Mouse (Mus musculus) midbrain, embryonic 12.5 days (tissue): ENCODE results near the gene Fam118a. TPM values are rescaled to one million over a fixed set of nuclear protein-coding genes. Genes with fewer than 3 reads are reported as not detected.
"Not testable (repeated sequence)": the region's sequence is repeated elsewhere in the genome, so short reads cannot be mapped to it uniquely, and the experiment has no call there.

Experiments used
- ATAC-seq: fragments of 200-750 bp; cut with Nextera tagmentation; 2 replicates; pipeline ENCODE4 v1.8.0; 2017; ENCODE audit warnings: low read depth, moderate TSS enrichment, moderate library complexity; ENCODE audit not compliant: low FRiP score
- H3K27ac ChIP-seq: fragments of 300-500 bp; sonication (generic); replicated peaks from 2 replicates; pipeline ENCODE4 v1.5.1; 2016; ENCODE audit warnings: mild to moderate bottlenecking
- H3K27me3 ChIP-seq: fragments of 300-500 bp; sonication (generic); 2 replicates; pipeline ENCODE4 v1.6.1; 2016; ENCODE audit warnings: mild to moderate bottlenecking
- H3K36me3 ChIP-seq: fragments of 300-500 bp; sonication (generic); 2 replicates; pipeline ENCODE4 v1.6.1; 2016
- H3K4me1 ChIP-seq: fragments of 300-500 bp; sonication (generic); 2 replicates; pipeline ENCODE4 v1.6.1; 2016
- H3K4me2 ChIP-seq: fragments of 300-500 bp; sonication (generic); replicated peaks from 2 replicates; pipeline ENCODE4 v1.6.1; 2016; ENCODE audit warnings: mild to moderate bottlenecking, moderate library complexity
- H3K4me3 ChIP-seq: fragments of 300-500 bp; sonication (generic); 2 replicates; pipeline ENCODE4 v1.5.1; 2016; ENCODE audit warnings: mild to moderate bottlenecking
- H3K9ac ChIP-seq: fragments of 300-500 bp; sonication (generic); replicated peaks from 2 replicates; pipeline ENCODE4 v1.6.1; 2016; ENCODE audit warnings: mild to moderate bottlenecking, moderate library complexity
- H3K9me3 ChIP-seq: fragments of 300-500 bp; sonication (generic); 2 replicates; pipeline ENCODE4 v1.6.1; 2016; ENCODE audit warnings: mild to moderate bottlenecking
- WGBS: fragments of 180-500 bp; shearing (Covaris S2); methylation state at CpG from one replicate; pipeline ENCODE4 v1.1.7; 2016; 5-methylcytosine and 5-hydroxymethylcytosine counted together
- polyA plus RNA-seq: library from polyadenylated mRNA; unstranded; fragments of >200 nt; fragmentation: Nextera tagmentation; extraction: Ambion mirVana; gene quantifications from 2 replicates; pipeline ENCODE4 v1.2.1, GENCODE M21; 2016

Fam118a gene
- polyA plus RNA-seq, 1 experiment from 2014 or later, result 31.6 TPM

DNA sequence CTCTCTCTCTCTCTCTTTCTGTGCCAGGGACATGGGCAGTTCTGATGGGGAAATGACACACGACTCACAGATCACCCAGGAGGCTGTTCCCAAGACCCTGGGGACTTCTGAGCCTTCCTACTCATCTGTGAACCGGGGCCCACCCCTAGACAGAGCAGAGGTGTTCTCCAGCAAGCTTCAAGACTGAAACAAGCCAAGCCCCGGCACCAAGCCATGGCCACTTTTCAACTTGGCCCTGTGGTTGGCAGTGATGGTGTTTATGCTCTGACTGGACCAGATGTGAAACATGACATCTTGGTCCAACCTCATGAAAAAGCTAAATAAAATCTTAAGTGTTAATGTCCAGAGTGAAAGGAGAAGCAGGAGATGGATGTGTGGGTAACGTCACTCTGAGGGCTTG, 6.5 kb upstream of the Fam118a start:
- no peak overlapping the region for H3K4me3 ChIP-seq
- WGBS, result 75% methylated on average over 4 of the region's 4 CpGs
- no peak overlapping the region for H3K4me2 ChIP-seq
- peaks cover 11% of the 10 kb centered on the region for H3K27me3 ChIP-seq
- no peaks in the 10 kb centered on the region for H3K9me3 ChIP-seq
- H3K4me1 ChIP-seq, result peaks cover 5% of the 10 kb centered on the region; the same call in 1 of the 2 replicates
- no peaks in the 10 kb centered on the region for H3K36me3 ChIP-seq
- no peak for ATAC-seq
- no peak overlapping the region for H3K27ac ChIP-seq
- H3K9ac ChIP-seq, result no peak overlapping the region

DNA sequence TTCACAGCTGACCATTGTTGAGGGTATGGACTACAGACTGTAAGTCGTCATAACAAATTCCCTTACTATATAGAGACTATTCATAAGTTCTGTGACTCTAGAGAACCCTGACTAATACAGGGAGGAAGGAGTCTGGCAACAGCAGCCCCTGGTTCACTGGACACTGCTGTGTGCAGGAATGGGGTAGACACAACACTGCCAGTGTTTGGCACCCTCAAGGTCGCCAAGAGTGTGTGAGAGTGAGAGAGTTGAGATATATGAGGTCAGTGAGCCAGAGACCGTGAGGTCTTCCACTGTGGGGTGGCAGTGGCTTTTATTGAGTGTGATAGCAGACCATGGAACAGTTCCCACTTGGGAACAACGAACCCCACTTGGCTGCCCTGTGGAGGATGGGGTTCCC, 2.6 kb upstream of the Fam118a start:
- no peaks in the 10 kb centered on the region for H3K27me3 ChIP-seq
- H3K9me3 ChIP-seq, result no peaks in the 10 kb centered on the region
- H3K36me3 ChIP-seq, result no peaks in the 10 kb centered on the region
- H3K27ac ChIP-seq, result no peak overlapping the region
- H3K4me3 ChIP-seq, result no peak overlapping the region
- no peak for ATAC-seq
- no peak overlapping the region for H3K9ac ChIP-seq
- WGBS, result 81% methylated on average over 4 of the region's 4 CpGs
- H3K4me2 ChIP-seq, result no peak overlapping the region
- H3K4me1 ChIP-seq, result no peaks in the 10 kb centered on the region

DNA sequence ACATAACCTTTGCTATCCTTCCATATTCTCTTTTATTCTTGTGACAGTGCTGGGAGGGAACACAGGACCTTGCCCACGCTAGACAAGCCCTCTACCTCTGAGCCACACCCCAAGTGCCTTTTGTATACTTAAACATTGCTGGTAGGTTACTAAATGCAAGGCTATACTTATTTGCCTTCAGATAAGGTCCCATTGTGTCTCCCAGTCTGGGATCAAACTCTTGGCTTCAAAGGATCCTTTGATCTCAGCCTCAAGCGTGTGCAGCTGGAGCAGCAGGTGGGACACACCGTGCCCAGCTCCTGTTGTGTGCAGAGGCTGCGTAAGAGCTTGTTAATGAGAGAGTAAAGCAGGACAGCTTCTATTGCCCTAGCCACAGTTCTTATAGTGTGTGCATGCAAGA, 1.0 kb upstream of the Fam118a start:
- Histone ChIP-seq H3K27me3 (peaks cover 8% of the 10 kb centered on the region; the same call in 1 of the 2 replicates), H3K27ac (no peak overlapping the region)
- 33% methylated on average over 4 of the region's 4 CpGs for WGBS

DNA sequence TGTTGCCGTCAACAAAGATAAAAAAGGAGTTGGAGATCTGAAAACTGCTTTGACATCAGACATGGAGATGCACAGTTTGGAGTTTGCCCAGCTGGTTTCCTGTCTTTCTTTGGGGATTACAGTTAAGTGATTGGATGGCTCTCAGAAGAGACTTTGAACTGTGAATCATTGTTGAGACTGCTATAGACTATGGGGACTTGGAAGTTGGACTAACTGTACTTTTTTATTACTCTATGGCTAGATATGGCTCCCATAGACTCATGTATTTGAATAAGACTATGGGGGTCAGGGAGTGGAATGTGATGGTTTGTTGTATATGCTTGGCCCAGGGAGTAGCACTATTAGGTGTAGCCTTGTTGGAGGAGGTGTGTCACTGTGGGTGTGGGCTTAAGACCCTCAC, 1.9 kb downstream of the Fam118a start:
- not testable (repeated sequence) for H3K4me3 ChIP-seq, H3K9ac ChIP-seq, H3K4me2 ChIP-seq, H3K4me1 ChIP-seq, ATAC-seq, H3K27ac ChIP-seq, H3K36me3 ChIP-seq, H3K9me3 ChIP-seq
- 77% methylated on average over 1 of the region's 1 CpGs for WGBS
- peaks cover 26% of the 10 kb centered on the region for H3K27me3 ChIP-seq

More for the DNA sequence above, 1.0 kb upstream of the Fam118a start:
- Histone ChIP-seq H3K9me3 (no peaks in the 10 kb centered on the region), H3K4me2 (no peak overlapping the region), H3K36me3 (no peaks in the 10 kb centered on the region), H3K4me3 (no peak overlapping the region), H3K9ac (no peak overlapping the region), H3K4me1 (no peaks in the 10 kb centered on the region)
- no peak for ATAC-seq

- no peaks in the 10 kb centered on the region for H3K36me3 ChIP-seq
- H3K9ac ChIP-seq, result no peak overlapping the region
- peaks cover 34% of the 10 kb centered on the region for H3K27me3 ChIP-seq
- H3K9me3 ChIP-seq, result no peaks in the 10 kb centered on the region
- 92% methylated on average over 3 of the region's 3 CpGs for WGBS
- no peak overlapping the region for H3K27ac ChIP-seq
- H3K4me2 ChIP-seq, result no peak overlapping the region
- peaks cover 4% of the 10 kb centered on the region for H3K4me1 ChIP-seq
- no peak for ATAC-seq
- no peak overlapping the region for H3K4me3 ChIP-seq
Measured at GRCm38 (mm10) chr15:85031866-85032265, 3.1 kb downstream of the Fam118a start.

DNA sequence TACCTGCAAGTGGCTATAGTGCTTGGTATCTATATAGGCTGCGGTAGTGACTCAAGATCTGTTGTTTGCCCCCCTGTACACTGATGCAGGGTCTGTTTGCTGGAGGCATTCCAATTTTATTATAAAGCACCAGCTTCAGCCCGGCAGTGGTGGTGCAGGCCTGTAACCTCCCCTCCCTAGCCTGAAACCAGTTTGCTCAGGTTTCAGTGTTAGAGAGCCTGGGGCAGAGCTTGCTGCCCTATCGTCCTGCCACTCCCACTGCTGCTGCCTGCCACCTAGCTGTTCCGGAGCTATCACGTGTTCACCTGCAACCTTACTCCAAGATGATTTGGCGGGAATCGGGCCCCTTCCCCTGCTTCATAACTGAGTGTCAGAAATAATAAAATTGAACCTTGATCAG, 5.2 kb downstream of the Fam118a start:
- WGBS, result 56% methylated on average over 7 of the region's 7 CpGs
- not testable (repeated sequence) for H3K4me3 ChIP-seq, H3K9ac ChIP-seq, H3K27ac ChIP-seq, H3K36me3 ChIP-seq, H3K9me3 ChIP-seq, ATAC-seq, H3K4me2 ChIP-seq
- peaks cover 12% of the 10 kb centered on the region for H3K4me1 ChIP-seq
- peaks cover 34% of the 10 kb centered on the region for H3K27me3 ChIP-seq

DNA sequence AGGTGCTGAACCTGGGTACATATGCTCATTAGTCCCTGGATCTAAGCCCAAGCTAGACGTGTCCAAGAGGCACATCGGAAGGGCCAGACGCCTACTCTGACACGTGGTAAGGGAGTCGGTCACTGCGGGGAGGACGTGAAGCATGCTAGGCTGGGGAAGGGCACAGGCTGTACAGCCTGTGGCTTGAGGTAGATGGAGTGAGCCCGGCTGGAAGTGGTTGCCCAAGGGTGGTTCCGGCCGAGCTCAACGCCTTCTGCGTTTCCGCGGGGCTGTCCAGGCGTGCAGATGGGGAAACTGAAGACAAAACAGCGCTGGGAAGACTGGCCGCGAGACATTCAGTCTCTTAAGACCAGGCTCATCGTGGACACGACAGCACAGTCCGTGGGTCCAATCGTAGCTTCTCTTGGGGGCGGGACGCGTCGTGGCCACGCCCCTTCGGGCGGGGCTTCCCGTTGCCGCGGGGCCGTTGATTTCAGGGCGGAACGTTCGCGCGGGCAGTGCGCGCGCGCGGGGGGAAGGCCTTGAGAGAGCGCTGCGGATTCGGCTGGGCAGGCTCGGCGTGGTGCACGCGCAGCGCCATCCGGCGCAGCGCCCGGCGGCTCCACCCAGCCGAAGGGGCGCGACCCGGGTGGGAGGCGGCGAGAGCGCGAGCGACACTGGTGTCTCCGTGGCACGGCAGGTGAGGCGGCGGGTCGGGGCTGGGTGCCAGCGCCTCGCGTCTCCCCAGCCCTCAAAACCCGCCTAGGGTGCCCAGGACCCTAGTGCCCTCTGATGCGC, 8.0 kb downstream of the Fam118a start:
- Histone ChIP-seq H3K27ac (peak overlapping the region; percentile 30; the same call in 1 of the 2 replicates), H3K9ac (peak overlapping the region; percentile 68), H3K4me2 (peak overlapping the region; percentile 85), H3K36me3 (no peaks in the 10 kb centered on the region), H3K9me3 (no peaks in the 10 kb centered on the region), H3K27me3 (peaks cover 33% of the 10 kb centered on the region), H3K4me3 (peak overlapping the region; percentile 79), H3K4me1 (peaks cover 18% of the 10 kb centered on the region)
- ATAC-seq, result peak; percentile 96
- under 1% methylated on average over 75 of the region's 75 CpGs for WGBS

DNA sequence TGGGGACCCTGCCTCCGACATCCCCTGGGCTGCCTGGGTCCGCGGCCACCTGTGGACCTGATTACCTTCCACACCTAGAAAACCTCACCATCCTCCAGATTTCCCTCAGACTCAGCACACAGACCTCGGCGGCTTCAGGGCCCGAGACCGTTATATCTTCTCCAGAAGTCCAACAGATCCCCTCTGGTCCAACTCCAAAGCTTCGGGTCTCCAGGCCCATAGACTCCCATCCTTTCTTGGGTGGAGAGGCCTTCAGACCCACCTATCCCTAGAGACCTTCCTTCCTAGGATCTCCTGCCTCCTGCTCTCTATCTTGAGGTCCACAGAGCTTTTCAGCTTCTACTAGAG, 8.6 kb downstream of the Fam118a start:
- Histone ChIP-seq H3K9ac (peak overlapping the region; percentile 68), H3K4me2 (peak overlapping the region; percentile 85), H3K4me3 (peak overlapping the region; percentile 79), H3K27me3 (peaks cover 27% of the 10 kb centered on the region), H3K36me3 (no peaks in the 10 kb centered on the region), H3K9me3 (no peaks in the 10 kb centered on the region), H3K27ac (peak overlapping the region; percentile 30; the same call in 1 of the 2 replicates), H3K4me1 (peaks cover 23% of the 10 kb centered on the region)
- ATAC-seq, result no peak
- 4% methylated on average over 8 of the region's 8 CpGs for WGBS

DNA sequence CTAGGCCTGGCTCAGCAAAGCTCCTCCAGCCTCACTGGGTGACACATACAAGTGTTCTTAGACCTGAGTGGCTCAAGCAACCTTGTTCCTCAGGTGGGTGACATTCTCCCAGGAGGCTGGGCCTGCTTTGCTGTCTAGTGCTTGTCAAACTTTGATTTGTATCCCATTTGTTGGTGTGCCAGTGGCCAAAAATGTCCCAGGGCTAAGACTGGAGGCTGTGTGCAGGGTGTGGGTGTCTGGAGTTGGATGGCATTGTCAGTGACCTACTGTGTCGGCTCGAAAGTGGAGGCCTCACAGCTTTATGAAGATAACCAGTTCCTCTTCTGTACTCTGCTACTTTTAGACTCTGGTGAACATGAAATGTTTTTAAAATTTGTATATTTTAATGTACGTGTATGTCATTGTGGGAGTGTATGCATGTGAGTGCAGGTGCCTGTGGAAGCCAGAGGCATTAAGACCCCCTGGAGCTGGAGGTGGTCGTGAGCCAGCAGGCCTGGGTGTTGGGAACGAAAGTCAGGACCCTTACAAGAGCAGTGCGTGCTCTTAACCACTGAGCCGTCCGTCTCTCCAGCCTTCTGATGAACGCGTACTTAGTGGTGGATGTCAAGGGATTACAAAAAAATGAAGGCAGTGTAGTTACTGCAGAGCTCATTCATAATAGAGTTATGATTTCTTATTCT, 12.9 kb downstream of the Fam118a start:
- 77% methylated on average over 10 of the region's 10 CpGs for WGBS
- no peak overlapping the region for H3K9ac ChIP-seq
- peak overlapping the region; percentile 74 for H3K27ac ChIP-seq
- no peak overlapping the region for H3K4me2 ChIP-seq
- no peaks in the 10 kb centered on the region for H3K9me3 ChIP-seq
- H3K4me1 ChIP-seq, result peaks cover 33% of the 10 kb centered on the region
- peaks cover 15% of the 10 kb centered on the region; the same call in 1 of the 2 replicates for H3K36me3 ChIP-seq
- no peak for ATAC-seq
- no peak overlapping the region for H3K4me3 ChIP-seq
- no peaks in the 10 kb centered on the region for H3K27me3 ChIP-seq

DNA sequence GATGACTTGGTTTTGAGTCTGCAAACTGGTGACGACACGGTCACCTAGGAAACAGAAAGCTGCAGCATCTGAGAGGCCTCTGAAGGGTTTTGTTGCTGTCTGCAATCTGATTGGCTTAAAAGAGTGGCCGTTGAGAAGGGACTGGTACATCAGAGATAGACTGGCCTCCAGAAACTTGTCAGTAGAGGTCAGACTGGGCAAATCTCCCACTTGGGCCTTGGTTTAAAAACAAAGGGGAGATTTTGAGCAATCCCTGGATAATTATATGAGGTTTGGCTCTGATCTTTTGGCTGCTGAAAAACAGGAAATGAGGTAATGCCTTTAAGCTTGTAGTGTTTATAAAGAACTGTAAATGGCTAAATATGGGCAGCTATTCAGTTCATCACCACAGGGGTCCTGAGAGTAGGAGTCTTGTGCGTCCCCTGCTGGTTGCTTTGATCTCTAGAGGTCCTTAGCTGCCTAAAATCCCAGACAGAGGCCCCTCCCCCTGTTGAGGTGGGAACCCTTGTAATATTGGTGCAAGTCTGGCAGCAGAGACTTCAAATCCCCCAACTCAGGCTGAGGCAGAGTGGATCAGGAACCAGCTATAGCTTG, 13.7 kb downstream of the Fam118a start:
- peak overlapping the region; percentile 14; the same call in 1 of the 2 replicates for H3K4me2 ChIP-seq
- peak; percentile 77 for ATAC-seq
- H3K4me3 ChIP-seq, result no peak overlapping the region
- no peaks in the 10 kb centered on the region for H3K9me3 ChIP-seq
- 4% methylated on average over 4 of the region's 4 CpGs for WGBS
- peaks cover 19% of the 10 kb centered on the region; the same call in 1 of the 2 replicates for H3K36me3 ChIP-seq
- peaks cover 30% of the 10 kb centered on the region for H3K4me1 ChIP-seq
- no peaks in the 10 kb centered on the region for H3K27me3 ChIP-seq
- peak overlapping the region; percentile 32; the same call in 1 of the 2 replicates for H3K9ac ChIP-seq
- H3K27ac ChIP-seq, result peak overlapping the region; percentile 74

DNA sequence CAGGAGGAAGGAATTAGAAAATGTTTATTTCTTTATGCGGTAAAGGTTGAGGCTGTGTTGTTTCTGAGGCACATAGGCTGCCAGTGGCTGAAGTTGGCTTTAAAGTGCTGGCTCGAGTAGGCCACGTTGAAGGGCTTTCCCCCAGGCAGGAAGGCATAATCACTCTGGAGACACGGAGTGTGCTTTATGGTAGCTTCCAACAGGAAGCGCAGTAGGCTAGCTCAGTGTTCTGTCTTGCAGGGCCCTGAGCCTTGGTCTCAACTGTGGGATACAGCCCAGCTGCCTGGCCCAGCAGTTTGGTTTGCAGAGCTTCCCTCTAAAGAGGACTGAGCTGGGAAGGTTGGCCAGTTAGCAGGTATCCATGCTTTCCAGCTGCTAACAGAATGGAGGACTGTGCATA, 14.4 kb downstream of the Fam118a start:
- no peak overlapping the region for H3K4me3 ChIP-seq
- H3K9me3 ChIP-seq, result no peaks in the 10 kb centered on the region
- peak overlapping the region; percentile 74 for H3K27ac ChIP-seq
- 52% methylated on average over 5 of the region's 5 CpGs for WGBS
- H3K9ac ChIP-seq, result no peak overlapping the region
- ATAC-seq, result no peak
- 0 out of 2 replicates have a peak overlapping the region, but pooled peaks have one; percentile 14 for H3K4me2 ChIP-seq
- H3K36me3 ChIP-seq, result peaks cover 25% of the 10 kb centered on the region; the same call in 1 of the 2 replicates
- peaks cover 25% of the 10 kb centered on the region for H3K4me1 ChIP-seq
- H3K27me3 ChIP-seq, result no peaks in the 10 kb centered on the region

DNA sequence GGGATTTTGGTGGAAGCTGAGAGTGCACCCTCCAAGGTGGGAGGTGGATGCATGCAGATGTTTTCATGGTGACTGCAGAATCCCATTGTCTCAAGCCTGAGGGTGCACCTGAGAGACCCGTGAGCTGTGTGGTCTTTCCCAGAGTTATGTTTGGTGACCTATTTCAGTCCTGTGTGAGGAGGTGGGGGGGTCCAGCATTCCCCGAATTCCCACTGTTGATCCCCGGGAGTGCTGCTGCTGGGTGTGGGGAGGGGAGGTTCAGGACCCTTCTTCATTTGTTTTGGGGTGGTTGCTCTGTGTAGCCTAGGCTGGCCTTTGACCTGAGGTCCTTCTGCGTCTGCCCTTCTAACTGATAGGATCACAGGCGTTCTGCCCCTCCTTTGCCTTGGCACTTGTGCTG, 15.0 kb downstream of the Fam118a start:
- Histone ChIP-seq H3K4me3 (no peak overlapping the region), H3K9me3 (no peaks in the 10 kb centered on the region), H3K9ac (no peak overlapping the region), H3K4me2 (no peak overlapping the region), H3K4me1 (peaks cover 25% of the 10 kb centered on the region), H3K27ac (no peak overlapping the region), H3K36me3 (peaks cover 32% of the 10 kb centered on the region), H3K27me3 (no peaks in the 10 kb centered on the region)
- ATAC-seq, result no peak
- 70% methylated on average over 5 of the region's 5 CpGs for WGBS
